Mouse (Mus musculus) liver, embryonic 15.5 days (tissue): Measurements from ENCODE around the gene Ube2a. TPM values are rescaled to one million over a fixed set of nuclear protein-coding genes. Genes with fewer than 3 reads are reported as not detected.

Experiments
- polyA plus RNA-seq: library from polyadenylated mRNA; unstranded; fragments of >200 nt; fragmentation: Nextera tagmentation; extraction: Ambion mirVana; gene quantifications from 2 replicates; pipeline ENCODE4 v1.2.1, GENCODE M21; 2015

The Ube2a gene
- polyA plus RNA-seq, 1 experiment from 2014 or later = 74.0 TPM

Other genes starting within 250 kb of the Ube2a start
- 0.48 and 0.59 TPM in 2 replicates for gene Akap17b, start 228.5 kb upstream of the Ube2a start, polyA plus RNA-seq
- 1.0 and 1.1 TPM in 2 replicates for gene Slc25a43, start 130.2 kb upstream of the Ube2a start, polyA plus RNA-seq
- 409 and 433 TPM in 2 replicates for gene Slc25a5, start 78.2 kb upstream of the Ube2a start, polyA plus RNA-seq
- 12.6 and 13.6 TPM in 2 replicates for gene C330007P06Rik, start 211 bp downstream of the Ube2a start, polyA plus RNA-seq
- gene Nkrf, start 29.0 kb downstream of the Ube2a start, polyA plus RNA-seq = 0.51 and 0.67 TPM in 2 replicates
- gene Sept6, start 117.9 kb downstream of the Ube2a start, polyA plus RNA-seq = 3.4 and 3.9 TPM in 2 replicates
- gene Sowahd, start 174.9 kb downstream of the Ube2a start, polyA plus RNA-seq = 0.06 and 0.09 TPM in 2 replicates
- gene Rpl39, start 211.5 kb downstream of the Ube2a start, polyA plus RNA-seq = 219 and 316 TPM in 2 replicates
- gene Upf3b, start 236.4 kb downstream of the Ube2a start, polyA plus RNA-seq = 8.1 and 8.3 TPM in 2 replicates